Mouse (Mus musculus): ENCODE data around the gene Slc30a9. TPM values are rescaled to one million over a fixed set of nuclear protein-coding genes. Genes with fewer than 3 reads are reported as not detected.

The Slc30a9 gene
- total RNA-seq (2021), result 100 to 1,000 TPM; 161 to 167 TPM
- long read RNA-seq, experiment 1, full-length matches to known transcripts, result 242 of 278 reads
- long read RNA-seq, experiment 1, partial matches to known transcripts, result 15 of 278 reads
- long read RNA-seq, experiment 1, other reads (novel, unspliced or antisense), result 21 of 278 reads
- long read RNA-seq, experiment 2, full-length matches to known transcripts, result 250 of 279 reads
- long read RNA-seq, experiment 2, partial matches to known transcripts, result 12 of 279 reads
- long read RNA-seq, experiment 2, other reads (novel, unspliced or antisense), result 17 of 279 reads

GRCm38 (mm10) chr5:67306698-67307521, at the start of gene Slc30a9:
TSS of gene Slc30a9 (plus strand) at chr5:67306955.
- intact Hi-C loops (cut with DNase I), result loop anchor here (5.0 kb wide), 1 partner anchor 45 kb away; the partner anchor contains the start of gene Tmem33
- DNase-seq, result peak; percentile 95 to 97

- intact Hi-C loops (cut with DNase I), result no loop called here
These were observed 48.3 kb upstream of the Slc30a9 start for GRCm38 (mm10) chr5:67258473-67258872.

GRCm38 (mm10) chr5:67260159-67260530, 46.6 kb upstream of the Slc30a9 start:
- no peak for DNase-seq
- intact Hi-C loops (cut with DNase I), result loop anchor here (5.0 kb wide), 1 partner anchor 47 kb away; the partner anchor contains the start of gene Slc30a9

More at GRCm38 (mm10) chr5:67258473-67258872, 48.3 kb upstream of the Slc30a9 start:
- DNase-seq, result no peak

- peak; percentile 89 to 92 for DNase-seq
- intact Hi-C loops (cut with DNase I), result loop anchor here (5.0 kb wide), 1 partner anchor 47 kb away; the partner anchor contains the start of gene Slc30a9
These were observed 46.0 kb upstream of the Slc30a9 start, which contains the start of gene Tmem33 for GRCm38 (mm10) chr5:67260531-67261371. TSS of gene Tmem33 (plus strand) at chr5:67260565.

GRCm38 (mm10) chr5:67262964-67263363, 43.8 kb upstream of the Slc30a9 start:
- no peak for DNase-seq
- intact Hi-C loops (cut with DNase I), result loop anchor here (5.0 kb wide), 1 partner anchor 44 kb away; the partner anchor contains the start of gene Slc30a9

GRCm38 (mm10) chr5:67266106-67266505, 40.6 kb upstream of the Slc30a9 start:
- intact Hi-C loops (cut with DNase I), result no loop called here
- DNase-seq, result no peak

- intact Hi-C loops (cut with DNase I), result no loop called here
- no peak for DNase-seq
These were observed 37.4 kb upstream of the Slc30a9 start for GRCm38 (mm10) chr5:67269309-67269708.

GRCm38 (mm10) chr5:67279407-67279806, 27.3 kb upstream of the Slc30a9 start:
- intact Hi-C loops (cut with DNase I), result no loop called here
- no peak for DNase-seq

- intact Hi-C loops (cut with DNase I), result no loop called here
- DNase-seq, result no peak
These were observed 26.9 kb upstream of the Slc30a9 start for GRCm38 (mm10) chr5:67279840-67280239.

GRCm38 (mm10) chr5:67280400-67280799, 26.4 kb upstream of the Slc30a9 start:
- no peak for DNase-seq
- intact Hi-C loops (cut with DNase I), result no loop called here

GRCm38 (mm10) chr5:67295029-67295428, 11.7 kb upstream of the Slc30a9 start:
- no peak for DNase-seq
- intact Hi-C loops (cut with DNase I), result no loop called here

GRCm38 (mm10) chr5:67295682-67296081, 11.1 kb upstream of the Slc30a9 start:
- intact Hi-C loops (cut with DNase I), result no loop called here
- no peak for DNase-seq

GRCm38 (mm10) chr5:67296171-67296570, 10.6 kb upstream of the Slc30a9 start:
- intact Hi-C loops (cut with DNase I), result no loop called here
- no peak for DNase-seq

GRCm38 (mm10) chr5:67297026-67297813, 9.5 kb upstream of the Slc30a9 start:
- intact Hi-C loops (cut with DNase I), result no loop called here
- no peak for DNase-seq

GRCm38 (mm10) chr5:67299847-67300412, 6.8 kb upstream of the Slc30a9 start:
- intact Hi-C loops (cut with DNase I), result no loop called here

DNA sequence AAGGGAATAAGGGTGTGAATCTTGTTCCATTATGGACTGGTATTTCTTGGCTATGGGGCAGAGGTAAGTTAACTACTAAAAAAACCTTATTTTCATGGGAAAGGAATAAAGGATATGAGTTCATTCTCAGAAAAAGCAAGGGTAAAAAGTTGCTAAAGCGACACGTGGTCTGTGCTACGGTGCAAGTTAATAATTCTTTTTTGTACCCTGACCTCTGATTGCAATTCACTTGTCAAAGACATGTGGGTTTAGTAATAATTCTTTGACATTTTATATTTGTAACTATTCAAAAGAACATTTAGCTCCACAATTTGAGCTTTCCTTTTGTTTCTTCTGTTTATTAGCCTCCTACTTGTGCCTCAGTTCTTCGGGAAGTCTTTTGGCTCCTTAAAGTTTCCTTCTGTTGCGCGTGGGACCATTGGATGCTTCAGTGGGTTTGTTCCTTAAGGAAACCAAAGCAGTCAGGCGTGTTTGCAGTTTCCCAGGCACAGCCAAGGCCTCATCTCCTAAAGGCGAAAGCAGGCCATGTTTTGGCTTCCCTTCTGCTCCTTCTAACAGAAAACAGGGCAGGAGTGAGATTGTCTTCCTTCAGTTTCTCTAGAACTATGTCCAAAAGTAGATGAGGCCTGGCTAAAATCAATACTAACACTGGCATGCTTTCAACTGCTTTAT, 5.7 kb upstream of the Slc30a9 start:
- intact Hi-C loops (cut with DNase I), result no loop called here
- DNase-seq, result no peak

More at GRCm38 (mm10) chr5:67299847-67300412, 6.8 kb upstream of the Slc30a9 start:
- DNase-seq, result no peak

- intact Hi-C loops (cut with DNase I), result no loop called here
- no peak for DNase-seq
These were observed 4.9 kb upstream of the Slc30a9 start for GRCm38 (mm10) chr5:67301722-67302331.

GRCm38 (mm10) chr5:67303816-67304215, 2.9 kb upstream of the Slc30a9 start:
- no peak for DNase-seq
- intact Hi-C loops (cut with DNase I), result no loop called here
